Mouse (Mus musculus) stomach, embryonic 16.5 days (tissue): ENCODE data around the gene Lingo1. TPM values are rescaled to one million over a fixed set of nuclear protein-coding genes. Genes with fewer than 3 reads are reported as not detected.

ENCODE experiments used
- ATAC-seq: fragments of 200-750 bp; cut with Nextera tagmentation; 2 replicates; pipeline ENCODE4 v1.8.0; 2017; ENCODE audit warnings: moderate number of reproducible peaks, moderate TSS enrichment; ENCODE audit not compliant: insufficient read depth, low FRiP score
- H3K27ac ChIP-seq: fragments of 300-500 bp; sonication (generic); 2 replicates; pipeline ENCODE4 v1.5.1; 2014; ENCODE audit warnings: low read length
- H3K27me3 ChIP-seq: fragments of 300-500 bp; sonication (generic); 2 replicates; pipeline ENCODE4 v1.6.1; 2014; ENCODE audit warnings: low read length, control low read depth, mixed read lengths; ENCODE audit not compliant: control insufficient read depth, insufficient read depth
- H3K36me3 ChIP-seq: fragments of 300-500 bp; sonication (generic); 2 replicates; pipeline ENCODE4 v1.6.1; 2014; ENCODE audit warnings: low read length; ENCODE audit not compliant: control insufficient read depth, insufficient read depth
- H3K4me1 ChIP-seq: fragments of 300-500 bp; sonication (generic); 2 replicates; pipeline ENCODE4 v1.6.1; 2014; ENCODE audit warnings: low read length, control low read depth, mixed read lengths; ENCODE audit not compliant: control insufficient read depth, insufficient read depth
- H3K4me2 ChIP-seq: fragments of 300-500 bp; sonication (generic); 2 replicates; pipeline ENCODE4 v1.6.1; 2014; ENCODE audit warnings: low read depth, low read length, mixed read lengths
- H3K4me3 ChIP-seq: fragments of 300-500 bp; sonication (generic); replicated peaks from 2 replicates; pipeline ENCODE4 v1.5.1; 2014; ENCODE audit warnings: mild to moderate bottlenecking, low read length
- H3K9ac ChIP-seq: fragments of 300-500 bp; sonication (generic); 2 replicates; pipeline ENCODE4 v1.6.1; 2014; ENCODE audit warnings: low read length
- H3K9me3 ChIP-seq: fragments of 300-500 bp; sonication (generic); replicated peaks from 2 replicates; pipeline ENCODE4 v1.6.1; 2016; ENCODE audit warnings: low read length, control low read depth; ENCODE audit not compliant: control insufficient read depth
- WGBS: fragments of 180-500 bp; shearing (Covaris S2); extraction: QIAGEN DNeasy Blood & Tissue Kit; methylation state at CpG from one replicate; pipeline ENCODE4 v1.1.7; 2014; 5-methylcytosine and 5-hydroxymethylcytosine counted together
- polyA plus RNA-seq: library from polyadenylated mRNA; unstranded; fragments of >200 nt; fragmentation: Nextera tagmentation; extraction: Ambion mirVana; gene quantifications from 2 replicates; pipeline ENCODE4 v1.2.1, GENCODE M21; 2015

Gene Lingo1
- polyA plus RNA-seq, 1 experiment from 2014 or later = 3.2 TPM

DNA sequence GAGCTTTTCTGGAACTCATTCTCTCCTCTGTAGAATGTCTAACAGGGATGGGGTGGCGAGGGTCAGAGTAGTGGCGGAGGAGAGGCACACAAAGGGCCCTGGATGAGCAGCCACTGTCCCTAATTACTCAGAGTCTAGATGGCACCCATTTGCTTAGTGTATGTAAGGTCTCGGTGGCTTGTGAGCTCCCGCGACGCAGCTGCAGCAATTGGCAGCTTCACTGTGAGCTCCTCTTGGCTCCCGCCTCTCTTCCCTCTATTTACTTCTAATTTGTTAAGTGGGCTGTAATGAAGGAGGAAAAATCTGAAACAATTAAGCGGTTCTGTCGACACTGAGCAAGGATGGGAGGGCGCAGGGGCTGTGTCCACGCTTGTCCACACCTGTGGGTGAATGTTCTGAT, 195.6 kb downstream of the Lingo1 start:
- no peak for ATAC-seq
- Histone ChIP-seq H3K9ac (no peak overlapping the region), H3K9me3 (no peaks in the 10 kb centered on the region), H3K4me2 (no peak overlapping the region), H3K27ac (no peak overlapping the region), H3K36me3 (no peaks in the 10 kb centered on the region), H3K4me3 (no peak overlapping the region), H3K27me3 (no peaks in the 10 kb centered on the region), H3K4me1 (no peaks in the 10 kb centered on the region)
- WGBS = 59% methylated on average over 11 of the region's 11 CpGs

GRCm38 (mm10) chr9:56592639-56593038, 203.6 kb downstream of the Lingo1 start:
- 78% methylated on average over 7 of the region's 7 CpGs for WGBS
- H3K9me3 ChIP-seq = no peaks in the 10 kb centered on the region
- H3K4me2 ChIP-seq = no peak overlapping the region

DNA sequence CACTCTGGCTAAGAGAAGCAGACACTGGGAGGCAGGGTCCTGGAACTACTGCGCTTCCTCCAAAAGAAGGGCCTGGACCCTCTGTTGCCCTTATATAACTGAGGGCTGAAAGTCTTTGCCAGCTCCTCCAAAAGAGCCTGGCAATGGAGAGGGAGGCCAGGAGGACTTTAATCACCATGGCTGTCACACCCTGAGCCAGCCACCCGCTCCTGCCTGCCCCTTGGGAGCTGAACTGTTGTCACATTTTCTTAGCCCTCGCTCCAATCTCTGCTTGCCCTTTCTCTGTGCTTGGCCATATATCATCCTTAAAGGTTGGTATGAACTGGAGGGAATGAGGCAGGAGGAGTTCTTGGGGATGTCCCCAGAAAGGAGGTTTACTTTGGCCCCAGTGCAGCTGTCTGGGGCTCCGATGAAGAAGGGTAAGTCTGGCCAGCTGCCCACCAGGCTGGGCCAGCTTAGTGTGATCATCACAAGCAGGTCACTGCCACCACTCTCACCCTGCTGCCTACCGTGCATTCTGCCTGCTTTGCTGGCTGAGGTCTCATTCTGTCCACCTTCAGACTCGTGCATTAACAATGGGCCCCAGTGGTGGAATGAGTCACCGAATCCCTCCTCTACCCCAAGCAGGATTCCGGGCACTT, 204.9 kb downstream of the Lingo1 start:
- no peaks in the 10 kb centered on the region for H3K9me3 ChIP-seq
- H3K9ac ChIP-seq = no peak overlapping the region
- no peak for ATAC-seq
- H3K36me3 ChIP-seq = no peaks in the 10 kb centered on the region
- no peak overlapping the region for H3K27ac ChIP-seq
- H3K4me2 ChIP-seq = no peak overlapping the region
- WGBS = 65% methylated on average over 8 of the region's 8 CpGs
- no peak overlapping the region for H3K4me3 ChIP-seq
- H3K27me3 ChIP-seq = no peaks in the 10 kb centered on the region
- H3K4me1 ChIP-seq = no peaks in the 10 kb centered on the region

More at GRCm38 (mm10) chr9:56592639-56593038, 203.6 kb downstream of the Lingo1 start:
- Histone ChIP-seq H3K27ac (no peak overlapping the region), H3K4me1 (no peaks in the 10 kb centered on the region), H3K27me3 (no peaks in the 10 kb centered on the region), H3K9ac (no peak overlapping the region), H3K36me3 (no peaks in the 10 kb centered on the region), H3K4me3 (no peak overlapping the region)
- ATAC-seq = no peak

DNA sequence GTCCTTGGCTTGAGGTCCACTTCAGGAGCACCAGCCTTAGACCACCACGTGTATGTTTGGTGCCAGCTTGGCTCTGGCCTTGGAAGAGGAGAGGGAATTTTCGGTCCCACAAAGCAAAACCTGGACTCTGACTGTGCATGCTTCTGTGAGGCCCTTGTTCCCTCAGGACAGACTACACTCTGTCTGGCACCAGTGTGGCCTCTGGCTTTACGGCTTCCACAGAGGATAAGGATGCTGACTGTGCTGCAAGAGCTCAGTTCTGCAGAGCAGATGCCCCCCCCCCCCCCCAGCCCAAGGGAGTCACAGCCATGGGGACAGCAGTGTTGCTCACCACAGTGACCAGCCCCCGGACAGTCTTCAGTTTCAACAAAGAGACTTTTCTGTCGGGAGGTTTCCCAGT, 206.5 kb downstream of the Lingo1 start:
- H3K27ac ChIP-seq = no peak overlapping the region
- no peaks in the 10 kb centered on the region for H3K4me1 ChIP-seq
- no peak overlapping the region for H3K9ac ChIP-seq
- WGBS = 51% methylated on average over 5 of the region's 5 CpGs
- H3K9me3 ChIP-seq = no peaks in the 10 kb centered on the region
- ATAC-seq = no peak
- H3K4me2 ChIP-seq = no peak overlapping the region
- no peaks in the 10 kb centered on the region for H3K36me3 ChIP-seq
- H3K4me3 ChIP-seq = no peak overlapping the region
- H3K27me3 ChIP-seq = no peaks in the 10 kb centered on the region

DNA sequence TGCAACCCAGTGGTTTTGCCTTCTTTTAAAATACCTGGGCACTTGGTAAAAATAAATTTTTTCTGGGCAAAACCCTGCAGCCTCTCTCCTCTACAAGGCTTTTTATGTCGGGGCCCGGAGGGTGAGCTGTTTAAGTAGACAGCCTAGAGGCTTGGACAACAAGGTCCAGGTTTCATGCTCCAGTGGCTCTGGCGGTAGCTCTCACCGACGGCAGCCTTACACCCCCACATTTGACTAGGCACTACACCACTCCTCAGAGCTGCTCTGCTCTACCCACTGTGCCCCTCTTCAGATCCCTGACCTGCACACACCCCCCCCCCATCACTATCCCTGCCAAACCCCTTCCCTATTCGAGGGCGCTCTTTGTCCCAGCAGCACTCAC, 212.2 kb downstream of the Lingo1 start:
- no peak overlapping the region for H3K4me2 ChIP-seq
- no peaks in the 10 kb centered on the region for H3K9me3 ChIP-seq
- H3K27ac ChIP-seq = no peak overlapping the region
- H3K4me3 ChIP-seq = no peak overlapping the region
- H3K4me1 ChIP-seq = no peaks in the 10 kb centered on the region
- no peaks in the 10 kb centered on the region for H3K36me3 ChIP-seq
- H3K27me3 ChIP-seq = no peaks in the 10 kb centered on the region
- 80% methylated on average over 7 of the region's 7 CpGs for WGBS
- H3K9ac ChIP-seq = no peak overlapping the region
- ATAC-seq = no peak

DNA sequence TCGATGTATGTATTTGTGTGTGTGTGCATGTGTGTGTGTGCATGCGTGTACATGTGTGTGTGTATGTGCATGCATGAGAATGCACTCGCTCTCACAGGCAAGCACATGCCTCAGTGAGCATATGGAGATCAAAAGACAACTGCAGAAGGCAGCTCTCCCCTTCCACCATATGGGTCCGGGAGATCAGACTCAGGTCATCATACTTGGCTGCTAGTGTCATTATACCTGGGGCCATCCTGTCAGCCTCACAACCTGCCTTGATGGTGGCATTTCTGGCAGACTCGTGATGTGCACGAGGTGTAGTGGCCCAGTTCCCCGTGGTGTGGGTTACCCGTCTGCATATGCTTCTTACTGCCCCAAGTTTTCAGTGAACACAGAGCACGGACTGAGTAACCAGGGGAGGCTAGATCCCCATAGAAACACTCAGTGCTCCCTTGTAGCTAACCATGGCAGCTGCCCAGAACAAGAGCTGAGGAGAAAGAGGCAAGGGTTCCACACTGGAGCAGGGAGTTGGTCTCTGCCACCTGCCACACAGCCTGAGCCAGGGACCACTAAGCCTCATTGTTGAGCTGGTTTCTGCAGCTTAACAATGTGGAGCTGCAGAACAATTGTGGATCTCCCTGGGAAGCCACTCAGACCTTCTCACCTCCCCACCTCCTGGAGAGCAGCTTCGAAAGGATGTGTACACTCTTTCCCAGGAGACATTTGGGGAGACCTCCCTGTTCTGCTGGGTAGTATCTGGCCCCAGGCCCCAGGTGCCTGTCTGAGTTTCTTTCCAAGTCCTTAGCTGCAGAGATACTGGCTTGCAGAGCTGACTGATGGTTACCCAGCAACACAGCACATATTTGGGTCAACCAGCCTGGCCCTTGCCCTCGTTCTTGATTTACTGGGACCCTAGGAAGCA, 212.9 kb downstream of the Lingo1 start:
- ATAC-seq = no peak
- 70% methylated on average over 11 of the region's 11 CpGs for WGBS
- Histone ChIP-seq H3K4me1 (no peaks in the 10 kb centered on the region), H3K4me2 (no peak overlapping the region), H3K4me3 (no peak overlapping the region), H3K9me3 (no peaks in the 10 kb centered on the region), H3K9ac (no peak overlapping the region), H3K36me3 (no peaks in the 10 kb centered on the region), H3K27ac (no peak overlapping the region), H3K27me3 (no peaks in the 10 kb centered on the region)

GRCm38 (mm10) chr9:56582628-56583027, 213.6 kb downstream of the Lingo1 start:
- H3K27ac ChIP-seq = no peak overlapping the region
- no peak for ATAC-seq
- H3K27me3 ChIP-seq = no peaks in the 10 kb centered on the region
- H3K4me2 ChIP-seq = no peak overlapping the region
- no peaks in the 10 kb centered on the region for H3K9me3 ChIP-seq
- no peaks in the 10 kb centered on the region for H3K36me3 ChIP-seq
- no peak overlapping the region for H3K9ac ChIP-seq
- H3K4me3 ChIP-seq = no peak overlapping the region
- WGBS = 41% methylated on average over 8 of the region's 8 CpGs
- no peaks in the 10 kb centered on the region for H3K4me1 ChIP-seq

GRCm38 (mm10) chr9:56581700-56582099, 214.6 kb downstream of the Lingo1 start:
- WGBS = 48% methylated on average over 3 of the region's 3 CpGs
- Histone ChIP-seq H3K36me3 (no peaks in the 10 kb centered on the region), H3K9me3 (no peaks in the 10 kb centered on the region), H3K27me3 (no peaks in the 10 kb centered on the region), H3K4me3 (no peak overlapping the region), H3K27ac (no peak overlapping the region), H3K4me1 (no peaks in the 10 kb centered on the region), H3K4me2 (no peak overlapping the region), H3K9ac (no peak overlapping the region)
- ATAC-seq = no peak

DNA sequence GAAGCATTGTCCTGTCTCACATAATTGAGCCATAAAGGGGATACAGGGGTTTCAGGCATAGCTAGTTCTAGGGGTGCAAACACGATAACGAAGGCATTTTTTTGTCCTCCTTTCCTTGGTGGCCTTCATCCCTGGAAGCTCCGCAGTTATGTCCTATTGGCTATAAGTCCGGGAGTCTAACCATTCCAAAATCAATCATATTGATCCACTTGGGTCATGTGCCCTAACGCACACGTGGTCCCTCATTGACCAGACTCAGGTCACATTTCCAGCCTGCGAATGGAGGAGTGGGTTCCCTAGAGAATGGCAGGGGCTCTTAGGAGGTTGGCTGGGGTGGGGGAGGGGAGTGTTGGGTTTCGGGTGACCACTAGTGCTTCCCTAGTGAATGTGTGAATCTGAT, 215.3 kb downstream of the Lingo1 start:
- Histone ChIP-seq H3K9ac (no peak overlapping the region), H3K4me1 (no peaks in the 10 kb centered on the region), H3K9me3 (no peaks in the 10 kb centered on the region), H3K27ac (no peak overlapping the region), H3K27me3 (no peaks in the 10 kb centered on the region), H3K4me3 (no peak overlapping the region), H3K36me3 (no peaks in the 10 kb centered on the region), H3K4me2 (no peak overlapping the region)
- WGBS = 60% methylated on average over 8 of the region's 8 CpGs
- no peak for ATAC-seq
